Mouse (Mus musculus): ENCODE measurements around the gene Fto. TPM values are rescaled to one million over a fixed set of nuclear protein-coding genes. Genes with fewer than 3 reads are reported as not detected.
A peak's percentile ranks its signal among the peaks of the same experiment; 100 is the strongest.

The Fto gene
- polyA plus RNA-seq, 1 experiment: 43.9 TPM

GRCm38 (mm10) chr8:91550131-91550530 lies 236.8 kb downstream of the Fto start:
- Histone ChIP-seq H3K4me1 (ENCODE audit: control insufficient read depth, insufficient read depth, low read length) (peaks cover 6% of the 10 kb centered on the region; the same call in 1 of the 2 replicates), H3K27me3 (replicated peaks; ENCODE audit: control insufficient read depth, insufficient read depth, low read length) (no peaks in the 10 kb centered on the region), H3K27ac (ENCODE audit: insufficient read depth, low read depth, low read length) (no peak overlapping the region), H3K36me3 (ENCODE audit: control insufficient read depth, insufficient read depth, low read length) (no peaks in the 10 kb centered on the region), H3K4me3 (ENCODE audit: insufficient read depth, low read depth, low read length) (no peak overlapping the region)
- no peak for DNase-seq
- whole genome bisulfite sequencing: 96% methylated on average over 1 of the region's 1 CpGs
- TF ChIP-seq CTCF (conservative IDR thresholded peaks at IDR 0.05; ENCODE audit: insufficient read depth, insufficient read length, low read depth, low read length) (no peak), POLR2A (IDR thresholded peaks at IDR 0.05; ENCODE audit: low read depth, low read length) (no peak)

- no peak for TF ChIP-seq CTCF (conservative IDR thresholded peaks at IDR 0.05; ENCODE audit: insufficient read depth, insufficient read length, low read depth, low read length)
- TF ChIP-seq POLR2A (IDR thresholded peaks at IDR 0.05; ENCODE audit: low read depth, low read length): no peak
- Histone ChIP-seq H3K36me3 (ENCODE audit: control insufficient read depth, insufficient read depth, low read length) (no peaks in the 10 kb centered on the region), H3K27me3 (replicated peaks; ENCODE audit: control insufficient read depth, insufficient read depth, low read length) (no peaks in the 10 kb centered on the region), H3K4me3 (ENCODE audit: insufficient read depth, low read depth, low read length) (no peak overlapping the region), H3K4me1 (ENCODE audit: control insufficient read depth, insufficient read depth, low read length) (peaks cover 6% of the 10 kb centered on the region; the same call in 1 of the 2 replicates), H3K27ac (ENCODE audit: insufficient read depth, low read depth, low read length) (no peak overlapping the region)
- no peak for DNase-seq
- 76% methylated on average over 9 of the region's 9 CpGs for WGBS
These were observed 237.9 kb downstream of the Fto start for GRCm38 (mm10) chr8:91551166-91551765.

GRCm38 (mm10) chr8:91551775-91552538 lies 238.6 kb downstream of the Fto start:
- Histone ChIP-seq H3K4me1 (ENCODE audit: control insufficient read depth, insufficient read depth, low read length) (peaks cover 6% of the 10 kb centered on the region; the same call in 1 of the 2 replicates), H3K27me3 (replicated peaks; ENCODE audit: control insufficient read depth, insufficient read depth, low read length) (no peaks in the 10 kb centered on the region), H3K4me3 (ENCODE audit: insufficient read depth, low read depth, low read length) (no peak overlapping the region), H3K36me3 (ENCODE audit: control insufficient read depth, insufficient read depth, low read length) (no peaks in the 10 kb centered on the region), H3K27ac (ENCODE audit: insufficient read depth, low read depth, low read length) (no peak overlapping the region)
- WGBS: 60% methylated on average over 10 of the region's 10 CpGs
- DNase-seq: peak; percentile 25
- TF ChIP-seq CTCF (conservative IDR thresholded peaks at IDR 0.05; ENCODE audit: insufficient read depth, insufficient read length, low read depth, low read length): no peak
- TF ChIP-seq POLR2A (IDR thresholded peaks at IDR 0.05; ENCODE audit: low read depth, low read length): no peak

- 82% methylated on average over 11 of the region's 11 CpGs for WGBS
- no peak for TF ChIP-seq POLR2A (IDR thresholded peaks at IDR 0.05; ENCODE audit: low read depth, low read length)
- no peak for TF ChIP-seq CTCF (conservative IDR thresholded peaks at IDR 0.05; ENCODE audit: insufficient read depth, insufficient read length, low read depth, low read length)
- H3K27ac ChIP-seq (ENCODE audit: insufficient read depth, low read depth, low read length): no peak overlapping the region
These were observed 239.3 kb downstream of the Fto start for GRCm38 (mm10) chr8:91552635-91553034.

GRCm38 (mm10) chr8:91553387-91553786 lies 240.1 kb downstream of the Fto start:
- no peak for DNase-seq
- H3K27me3 ChIP-seq (replicated peaks; ENCODE audit: control insufficient read depth, insufficient read depth, low read length): no peaks in the 10 kb centered on the region
- 84% methylated on average over 5 of the region's 5 CpGs for WGBS
- TF ChIP-seq CTCF (conservative IDR thresholded peaks at IDR 0.05; ENCODE audit: insufficient read depth, insufficient read length, low read depth, low read length): no peak
- no peak for TF ChIP-seq POLR2A (IDR thresholded peaks at IDR 0.05; ENCODE audit: low read depth, low read length)
- no peak overlapping the region for H3K27ac ChIP-seq (ENCODE audit: insufficient read depth, low read depth, low read length)
- peaks cover 14% of the 10 kb centered on the region; the same call in 1 of the 2 replicates for H3K4me1 ChIP-seq (ENCODE audit: control insufficient read depth, insufficient read depth, low read length)
- H3K4me3 ChIP-seq (ENCODE audit: insufficient read depth, low read depth, low read length): no peak overlapping the region
- no peaks in the 10 kb centered on the region for H3K36me3 ChIP-seq (ENCODE audit: control insufficient read depth, insufficient read depth, low read length)

More at GRCm38 (mm10) chr8:91552635-91553034, 239.3 kb downstream of the Fto start:
- H3K4me3 ChIP-seq (ENCODE audit: insufficient read depth, low read depth, low read length): no peak overlapping the region
- DNase-seq: no peak
- no peaks in the 10 kb centered on the region for H3K27me3 ChIP-seq (replicated peaks; ENCODE audit: control insufficient read depth, insufficient read depth, low read length)
- no peaks in the 10 kb centered on the region for H3K36me3 ChIP-seq (ENCODE audit: control insufficient read depth, insufficient read depth, low read length)
- peaks cover 7% of the 10 kb centered on the region; the same call in 1 of the 2 replicates for H3K4me1 ChIP-seq (ENCODE audit: control insufficient read depth, insufficient read depth, low read length)

- Histone ChIP-seq H3K4me3 (ENCODE audit: insufficient read depth, low read depth, low read length) (no peak overlapping the region), H3K4me1 (ENCODE audit: control insufficient read depth, insufficient read depth, low read length) (peaks cover 12% of the 10 kb centered on the region; the same call in 1 of the 2 replicates), H3K36me3 (ENCODE audit: control insufficient read depth, insufficient read depth, low read length) (no peaks in the 10 kb centered on the region), H3K27me3 (replicated peaks; ENCODE audit: control insufficient read depth, insufficient read depth, low read length) (no peaks in the 10 kb centered on the region), H3K27ac (ENCODE audit: insufficient read depth, low read depth, low read length) (no peak overlapping the region)
- 96% methylated on average over 5 of the region's 5 CpGs for WGBS
- no peak for DNase-seq
- TF ChIP-seq CTCF (conservative IDR thresholded peaks at IDR 0.05; ENCODE audit: insufficient read depth, insufficient read length, low read depth, low read length) (no peak), POLR2A (IDR thresholded peaks at IDR 0.05; ENCODE audit: low read depth, low read length) (no peak)
These were observed 243.8 kb downstream of the Fto start for GRCm38 (mm10) chr8:91557041-91557587.

GRCm38 (mm10) chr8:91558408-91558807 lies 245.1 kb downstream of the Fto start:
- no peak overlapping the region for H3K4me3 ChIP-seq (ENCODE audit: insufficient read depth, low read depth, low read length)
- peaks cover 17% of the 10 kb centered on the region; the same call in 1 of the 2 replicates for H3K4me1 ChIP-seq (ENCODE audit: control insufficient read depth, insufficient read depth, low read length)
- DNase-seq: peak; percentile 71
- H3K27me3 ChIP-seq (replicated peaks; ENCODE audit: control insufficient read depth, insufficient read depth, low read length): no peaks in the 10 kb centered on the region
- TF ChIP-seq CTCF (conservative IDR thresholded peaks at IDR 0.05; ENCODE audit: insufficient read depth, insufficient read length, low read depth, low read length) (no peak), POLR2A (IDR thresholded peaks at IDR 0.05; ENCODE audit: low read depth, low read length) (no peak)
- H3K36me3 ChIP-seq (ENCODE audit: control insufficient read depth, insufficient read depth, low read length): no peaks in the 10 kb centered on the region
- no peak overlapping the region for H3K27ac ChIP-seq (ENCODE audit: insufficient read depth, low read depth, low read length)
- 57% methylated on average over 6 of the region's 6 CpGs for WGBS
